Mouse (Mus musculus) hindbrain, embryonic 12.5 days (tissue): ENCODE data around the gene Tmem119. TPM values are rescaled to one million over a fixed set of nuclear protein-coding genes. Genes with fewer than 3 reads are reported as not detected.

Source experiments
- polyA plus RNA-seq: library from polyadenylated mRNA; unstranded; fragments of >200 nt; fragmentation: Nextera tagmentation; extraction: Ambion mirVana; gene quantifications from 2 replicates; pipeline ENCODE4 v1.2.1, GENCODE M21; 2016

Gene Tmem119
- polyA plus RNA-seq, 1 experiment from 2014 or later: 41.0 TPM

Other genes with a start within 250 kb of the Tmem119 start
- gene Cmklr1, start 150.1 kb downstream of the Tmem119 start, polyA plus RNA-seq: 2.0 and 2.1 TPM in 2 replicates
- not detected in 2 replicates for gene 1700069L16Rik, start 75.7 kb downstream of the Tmem119 start, polyA plus RNA-seq
- gene Ficd, start 64.7 kb downstream of the Tmem119 start, polyA plus RNA-seq: 7.6 and 7.8 TPM in 2 replicates
- gene Sart3, start 28.0 kb downstream of the Tmem119 start, polyA plus RNA-seq: 71.9 and 80.6 TPM in 2 replicates
- gene Iscu, start 27.8 kb downstream of the Tmem119 start, polyA plus RNA-seq: 101 and 106 TPM in 2 replicates
- gene Selplg, start 32.1 kb upstream of the Tmem119 start, polyA plus RNA-seq: 1.3 and 2.3 TPM in 2 replicates
- gene Coro1c, start 108.2 kb upstream of the Tmem119 start, polyA plus RNA-seq: 226 and 233 TPM in 2 replicates
- 22.4 and 27.9 TPM in 2 replicates for gene Ssh1, start 193.4 kb upstream of the Tmem119 start, polyA plus RNA-seq
- not detected in 2 replicates for gene Dao, start 203.2 kb upstream of the Tmem119 start, polyA plus RNA-seq